ENCODE assay signal across 3 mouse cellular contexts in the genomic region with DNA sequence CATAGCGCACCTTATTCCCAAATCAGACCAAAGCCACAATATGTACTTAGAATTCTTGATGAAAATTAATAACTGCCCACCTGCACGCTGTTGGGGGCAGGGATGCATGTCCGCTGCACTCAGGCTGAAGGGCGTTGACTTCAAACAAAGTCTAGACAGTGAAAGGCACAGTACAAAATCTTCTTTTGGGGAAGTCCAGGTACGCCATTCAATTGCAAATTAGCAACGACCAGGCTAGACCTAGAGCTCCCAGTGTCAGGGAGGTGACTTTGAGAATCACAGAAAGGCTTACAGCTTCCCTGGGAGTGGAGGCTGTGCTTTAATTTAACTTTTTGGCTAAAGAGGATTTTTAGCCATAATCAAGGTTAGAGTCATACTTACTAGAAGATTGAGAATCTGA. TPM values are rescaled to one million over a fixed set of nuclear protein-coding genes. Genes with fewer than 3 reads are reported as not detected.
DNase-seq lines count a peak whose midpoint lies in the region; TF ChIP-seq lines count a peak whose summit lies in the region.
"Not testable (repeated sequence)": the region's sequence is repeated elsewhere in the genome, so short reads cannot be mapped to it uniquely, and the experiment has no call there.

No protein-coding gene starts in this region.

- H3K9ac ChIP-seq in ES-Bruce4 (ENCODE audit: low read depth, poor library complexity, severe bottlenecking), result not testable (repeated sequence)

- TF ChIP-seq EP300 in ES-Bruce4 (IDR thresholded peaks at IDR 0.05; ENCODE audit: insufficient read depth, low read depth, low read length), result peak; percentile 91

- not testable (repeated sequence) for H3K36me3 ChIP-seq in ES-Bruce4 (ENCODE audit: control insufficient read depth, insufficient read depth, low read length, poor library complexity, severe bottlenecking)

- not testable (repeated sequence) for TF ChIP-seq CTCF in ES-Bruce4 (IDR thresholded peaks at IDR 0.05; ENCODE audit: low read depth, low read length)

- peak overlapping the region; percentile 89 for H3K27ac ChIP-seq in ES-Bruce4 (ENCODE audit: insufficient read depth, low read length)

- H3K9me3 ChIP-seq in ES-Bruce4 (replicated peaks; ENCODE audit: control insufficient read depth, insufficient read depth, low read length, poor library complexity, severe bottlenecking), result not testable (repeated sequence)

- peak; percentile 82 for DNase-seq in R1 (ENCODE audit: low read depth, low spot score)
- peak; percentile 64 for DNase-seq in heart, adult 11 months

- H3K4me3 ChIP-seq in ES-Bruce4 (ENCODE audit: low read depth, low read length), result not testable (repeated sequence)

- not testable (repeated sequence) for H3K4me1 ChIP-seq in ES-Bruce4 (ENCODE audit: control insufficient read depth, insufficient read depth, low read length)

- TF ChIP-seq POLR2A in ES-Bruce4 (IDR thresholded peaks at IDR 0.05; ENCODE audit: insufficient read depth, low read length), result not testable (repeated sequence)

- not testable (repeated sequence) for H3K27me3 ChIP-seq in ES-Bruce4 (ENCODE audit: control insufficient read depth, insufficient read depth, low read length, poor library complexity, severe bottlenecking)

RNA-seq across cellular contexts. Expression of gene Nlrc4, which starts 11.2 kb away (rescaled TPM):
- 0.55 and 0.56 TPM in 2 replicates for polyA plus RNA-seq in ES-Bruce4 (2011; ENCODE audit: insufficient read depth, insufficient read length, low read depth, missing spikeins)

RNA-seq across cellular contexts. Expression of gene Yipf4, which starts 19.2 kb away (rescaled TPM):
- 82.5 and 128 TPM in 2 replicates for polyA plus RNA-seq in ES-Bruce4 (2011; ENCODE audit: insufficient read depth, insufficient read length, low read depth, missing spikeins)

RNA-seq across cellular contexts. Expression of gene Birc6, which starts 58.0 kb away (rescaled TPM):
- 123 and 132 TPM in 2 replicates for polyA plus RNA-seq in ES-Bruce4 (2011; ENCODE audit: insufficient read depth, insufficient read length, low read depth, missing spikeins)
